Mouse (Mus musculus) gastrocnemius, postnatal 25 days (tissue): ENCODE measurements at regions not wholly inside any gene's neighbourhood (a gene's known extent, or its start where the extent isn't known, plus 50 kb on each side); places are given as distances from the start of the nearest gene placed in this dataset.

ENCODE experiments used
- DNase-seq: peaks from one replicate; pipeline ENCODE4 v3.0.0; 2022

DNA sequence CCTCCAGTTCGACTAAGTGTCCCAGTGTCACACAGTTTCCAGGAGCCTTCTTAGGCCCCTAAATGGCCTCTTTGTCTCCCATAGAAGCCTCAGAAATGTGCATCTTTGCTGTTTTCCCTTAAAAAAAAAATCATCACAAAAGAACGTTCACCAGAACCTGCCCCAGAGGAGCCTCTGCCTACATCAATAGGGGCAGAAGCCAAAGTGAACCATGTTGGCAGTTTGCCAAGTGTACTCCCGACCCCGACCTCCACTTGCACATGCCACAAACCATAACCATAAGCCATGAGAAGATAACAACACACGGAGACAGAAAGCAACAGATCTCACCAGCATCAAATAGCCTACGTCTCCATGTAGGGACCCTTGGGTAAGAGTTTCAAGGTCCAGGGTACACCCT is 388.4 kb downstream of the Nedd1 start:
- DNase-seq: no peak

DNA sequence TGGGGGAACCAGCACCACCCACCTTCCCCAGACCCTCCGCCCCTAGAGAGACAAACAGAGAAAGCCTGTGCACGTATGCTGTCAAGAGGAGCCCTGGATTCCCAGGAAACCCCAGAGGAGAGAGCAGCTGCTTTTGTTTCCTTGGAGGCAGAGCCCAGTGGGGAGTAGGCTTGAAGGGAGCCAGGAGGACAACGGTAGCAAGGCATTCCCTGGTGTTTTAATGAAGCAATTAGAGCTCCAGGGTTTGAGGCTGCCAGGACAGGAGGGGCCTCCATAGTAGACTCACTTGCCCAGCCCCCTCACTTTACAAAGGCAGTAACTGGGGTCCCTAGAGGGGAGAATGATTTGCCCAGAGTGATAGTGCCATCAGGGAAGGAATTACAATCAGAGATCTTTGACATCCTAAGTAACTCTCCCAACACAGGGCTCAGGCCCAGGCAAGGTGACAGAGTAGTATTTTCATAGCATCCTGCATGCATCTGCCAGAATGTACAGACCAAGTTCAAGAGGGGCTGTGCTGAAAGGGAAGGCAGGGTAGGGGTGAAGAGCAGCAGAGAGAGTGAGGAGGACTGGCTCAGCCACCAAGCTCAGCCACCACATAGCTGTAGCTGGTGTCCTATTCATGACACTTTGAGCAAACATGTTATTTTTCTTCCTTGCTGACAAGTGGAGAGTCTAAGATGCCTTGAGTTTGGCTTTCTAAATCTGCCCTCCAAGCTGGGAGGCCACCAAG is 389.0 kb downstream of the Nedd1 start:
- no peak for DNase-seq

DNA sequence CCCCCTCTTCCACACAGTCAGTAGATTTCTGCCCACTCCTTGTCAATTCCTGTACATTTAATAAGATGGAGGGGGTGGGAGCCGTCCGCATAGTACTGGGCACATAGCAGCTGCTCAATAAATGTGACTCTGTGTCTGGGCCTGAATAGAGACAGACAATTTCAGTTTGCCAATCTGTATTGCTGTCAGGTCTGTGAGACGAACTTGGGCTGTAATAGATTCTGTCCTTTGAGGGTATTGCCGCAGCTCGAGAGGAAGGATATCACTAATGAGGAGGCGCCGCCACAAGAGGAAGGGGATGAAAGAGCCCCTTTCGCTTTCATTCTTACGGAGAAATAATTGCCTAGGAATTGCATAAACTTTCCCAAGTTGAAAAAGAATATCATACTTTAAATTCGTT is 392.1 kb downstream of the Nedd1 start:
- no peak for DNase-seq

- no peak for DNase-seq
Measured at GRCm38 (mm10) chr10:92329661-92330060, 392.6 kb downstream of the Nedd1 start.

DNA sequence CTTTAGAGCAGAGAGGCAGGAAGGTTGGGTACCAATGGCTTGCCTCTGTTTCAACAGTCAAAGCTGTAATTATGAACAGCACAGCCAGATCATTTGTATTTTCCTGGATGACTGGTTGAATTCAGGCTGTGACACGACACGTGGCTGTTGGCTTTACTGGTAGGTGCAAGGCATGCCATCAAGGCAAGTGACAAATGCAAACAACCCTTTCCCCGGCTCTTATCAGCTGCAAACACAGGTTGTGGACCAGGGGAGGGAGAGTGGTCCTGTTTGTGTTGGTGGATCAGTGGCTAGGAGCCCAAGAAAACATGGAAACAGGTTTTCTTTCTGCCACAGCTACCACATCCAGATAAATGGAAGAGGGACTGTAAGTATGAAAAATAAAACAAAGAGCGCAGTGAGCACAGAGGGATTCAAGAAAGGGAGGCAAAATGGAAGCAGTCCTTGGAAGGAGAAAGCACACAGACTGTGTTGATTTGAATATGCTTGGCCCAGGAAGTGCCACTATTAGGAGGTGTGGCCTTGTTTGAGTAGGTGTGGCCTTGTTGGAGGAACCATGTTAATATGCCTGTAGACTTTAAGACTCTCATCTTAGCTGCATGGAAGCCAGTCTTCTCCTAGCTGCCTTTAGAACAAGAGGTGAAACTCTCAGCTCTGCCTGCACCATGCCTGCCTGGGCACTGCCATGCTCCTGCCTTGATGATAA is 396.8 kb downstream of the Nedd1 start:
- no peak for DNase-seq

- no peak for DNase-seq
Measured at GRCm38 (mm10) chr10:92314606-92315005, 407.6 kb downstream of the Nedd1 start.

DNA sequence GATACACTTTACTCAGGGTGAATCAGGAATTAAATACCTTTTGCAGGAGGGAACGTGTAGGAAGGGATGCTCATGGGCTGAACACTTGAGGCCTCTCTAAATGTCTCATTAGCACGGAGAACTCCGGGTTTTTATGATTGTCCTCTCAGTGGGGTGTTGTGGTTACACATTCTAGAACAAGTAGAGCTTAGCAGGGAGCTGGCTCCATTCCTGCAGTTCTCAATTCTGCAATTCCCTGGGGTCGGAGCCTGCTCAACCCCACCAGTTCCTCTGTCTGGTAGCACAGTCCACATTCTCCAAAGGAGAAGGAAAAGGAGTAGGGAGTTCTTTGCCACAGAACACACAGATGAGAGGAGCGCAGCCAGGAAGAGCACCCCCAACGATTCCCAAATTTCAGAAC is 409.9 kb downstream of the Nedd1 start:
- no peak for DNase-seq

GRCm38 (mm10) chr10:92308643-92309042 is 413.6 kb downstream of the Nedd1 start:
- DNase-seq: peak; percentile 8

- no peak for DNase-seq
Measured at GRCm38 (mm10) chr10:92307861-92308260, 414.4 kb downstream of the Nedd1 start.

- DNase-seq: no peak
Measured at GRCm38 (mm10) chr10:92298693-92299092, 423.5 kb downstream of the Nedd1 start.

- DNase-seq: no peak
Measured at GRCm38 (mm10) chr10:92296837-92297236, 425.4 kb downstream of the Nedd1 start.

- DNase-seq: no peak
Measured at GRCm38 (mm10) chr10:92296303-92296702, 425.9 kb downstream of the Nedd1 start.

- DNase-seq: no peak
Measured at GRCm38 (mm10) chr10:92293261-92293660, 429.0 kb downstream of the Nedd1 start.

DNA sequence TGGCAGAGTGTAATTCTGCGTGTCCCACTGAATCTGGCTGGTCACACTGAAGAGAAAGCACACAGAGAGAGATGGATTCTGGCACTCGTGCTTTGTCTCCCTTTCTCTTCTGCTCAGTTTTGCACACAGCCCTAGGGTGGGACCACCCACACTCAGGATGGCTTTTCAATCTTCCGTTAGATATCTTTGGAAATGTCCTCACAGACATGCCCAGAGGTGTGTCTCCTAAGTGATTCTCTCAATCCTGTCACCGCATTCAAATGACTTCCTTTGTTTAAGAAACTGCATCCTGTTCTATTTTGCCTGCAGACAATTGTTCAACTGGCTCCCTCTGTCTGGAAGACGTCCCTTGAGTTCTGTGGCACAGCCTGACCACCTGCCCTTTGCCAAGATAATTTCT is 433.0 kb downstream of the Nedd1 start:
- DNase-seq: no peak

GRCm38 (mm10) chr10:92284231-92284630 is 438.0 kb downstream of the Nedd1 start:
- no peak for DNase-seq

DNA sequence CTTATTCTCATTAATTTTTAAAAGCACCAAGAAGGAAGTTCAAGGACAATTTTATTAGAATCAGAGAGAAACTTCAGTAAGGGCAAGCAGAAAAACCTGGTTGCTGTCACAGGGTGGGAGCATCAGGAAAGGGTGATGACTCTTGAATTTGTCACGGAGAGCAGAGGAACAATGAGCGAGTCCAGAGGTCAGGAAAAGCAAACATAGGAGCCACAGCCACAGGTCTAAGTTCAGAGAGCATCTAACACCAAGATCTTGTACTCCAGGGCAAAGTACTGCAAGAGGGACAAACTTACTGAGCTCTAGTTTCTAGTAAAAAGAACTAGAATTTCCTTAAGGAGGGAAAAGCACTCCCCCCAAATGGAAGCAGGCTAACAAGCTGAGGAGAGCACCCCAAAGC is 444.2 kb downstream of the Nedd1 start:
- no peak for DNase-seq

DNA sequence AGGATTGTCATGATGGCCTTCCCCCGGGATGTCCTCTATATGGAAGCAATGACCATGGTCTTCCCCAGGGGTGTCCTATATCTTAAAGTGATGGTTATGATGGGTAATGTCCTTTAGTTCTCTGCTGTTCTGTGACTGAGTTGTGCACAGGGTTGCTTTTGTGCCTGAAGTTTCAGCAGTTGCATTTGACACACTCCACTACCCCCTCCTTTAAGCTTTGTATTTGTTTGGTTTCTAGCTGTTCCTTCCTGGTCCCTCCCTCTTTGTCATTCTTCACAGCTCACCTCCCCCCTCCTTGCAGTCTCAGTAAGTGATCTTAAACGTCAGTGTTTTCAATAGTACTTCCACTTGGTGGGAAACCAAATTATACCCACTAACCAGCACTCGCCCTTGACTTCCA is 464.4 kb downstream of the Nedd1 start:
- no peak for DNase-seq

DNA sequence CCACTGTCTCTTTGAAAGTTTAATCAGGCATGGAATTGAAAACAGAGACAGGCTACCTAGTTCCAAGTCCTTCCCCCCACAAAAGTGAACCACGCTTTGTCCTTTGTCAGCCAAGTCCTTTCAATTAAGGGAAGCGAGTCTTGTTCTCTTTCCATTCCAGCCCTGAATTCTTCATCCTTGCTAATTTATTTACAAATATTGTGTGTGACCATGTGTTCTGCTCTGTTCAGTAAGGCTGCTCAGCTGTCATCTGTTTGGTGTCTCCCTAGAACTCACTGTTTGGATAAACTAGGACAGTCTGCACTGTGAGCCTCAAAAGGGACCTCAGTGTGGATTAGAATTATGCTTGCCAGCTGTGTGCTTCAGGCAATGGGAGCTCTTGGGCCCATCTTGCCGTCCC is 473.6 kb downstream of the Nedd1 start:
- DNase-seq: no peak

GRCm38 (mm10) chr10:92247449-92247805 is 474.8 kb downstream of the Nedd1 start:
- no peak for DNase-seq

- DNase-seq: no peak
Measured at GRCm38 (mm10) chr10:92246785-92247448, 475.3 kb downstream of the Nedd1 start.

GRCm38 (mm10) chr10:92242714-92243440 is 479.3 kb downstream of the Nedd1 start:
- no peak for DNase-seq

- no peak for DNase-seq
Measured at GRCm38 (mm10) chr10:92237881-92238280, 484.3 kb downstream of the Nedd1 start.

DNA sequence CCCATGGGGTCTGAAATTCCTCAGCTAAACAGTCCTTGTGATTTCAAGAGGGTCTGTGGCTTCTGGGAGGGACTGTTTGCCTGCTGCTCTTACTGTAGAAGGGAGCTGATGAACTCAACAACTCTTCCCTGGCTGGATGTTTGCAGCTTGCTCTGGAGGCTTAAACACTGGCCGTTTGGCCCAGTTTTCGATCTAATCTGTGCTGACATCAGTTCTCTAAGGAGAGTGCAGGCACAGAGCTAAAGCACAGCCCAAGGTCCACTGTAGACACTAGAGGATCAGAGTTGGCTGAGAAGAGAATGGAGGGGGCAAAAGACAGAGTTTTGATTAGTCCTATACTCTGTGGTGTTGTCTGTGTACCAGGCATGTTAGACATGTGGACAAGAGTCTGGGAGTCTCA is 490.1 kb downstream of the Nedd1 start:
- no peak for DNase-seq
